ENCODE assay signal across 30 mouse cellular contexts in genomic region chr1:106555498-106556168, GRCm38 (mm10).
DNase-seq lines count a peak whose midpoint lies in the region; ATAC-seq lines count a peak whose summit lies in the region.
"Had no signal": no experiment of that assay in that cellular context is flagged by ENCODE, and none has a peak within 500 bp of the region (broad histone marks: within the 10 kb centered on the region; RNA-seq: fewer than 3 reads in every experiment).

No protein-coding gene starts in this region.

- peak overlapping the region; percentile 77 for H3K27ac ChIP-seq in heart, embryonic 10.5 days
- peak overlapping the region; percentile 82 for H3K27ac ChIP-seq in heart, embryonic 16.5 days (ENCODE audit: low read length)
- H3K27ac ChIP-seq: embryonic facial prominence, embryonic 13.5 days; hindbrain, embryonic 12.5 days; liver, embryonic 13.5 days; midbrain, embryonic 10.5 days; neural tube, embryonic 13.5 days; stomach, embryonic 15.5 days had no signal

- H3K9me3 ChIP-seq in heart, embryonic 10.5 days = no peaks in the 10 kb centered on the region
- H3K9me3 ChIP-seq in heart, embryonic 16.5 days (replicated peaks; ENCODE audit: control insufficient read depth, low read length) = no peaks in the 10 kb centered on the region
- no peaks in the 10 kb centered on the region for H3K9me3 ChIP-seq in megakaryocyte, embryonic 14.5 days
- H3K9me3 ChIP-seq: embryonic facial prominence, embryonic 13.5 days; G1E; hindbrain, embryonic 12.5 days; liver, embryonic 13.5 days; midbrain, embryonic 10.5 days; neural tube, embryonic 13.5 days; stomach, embryonic 15.5 days had no signal

- WGBS in heart, embryonic 10.5 days = 43% methylated on average over 9 of the region's 9 CpGs
- 38% methylated on average over 9 of the region's 9 CpGs for WGBS in heart, embryonic 16.5 days

- peaks cover 44% of the 10 kb centered on the region for H3K4me1 ChIP-seq in heart, embryonic 10.5 days
- H3K4me1 ChIP-seq in heart, embryonic 16.5 days (ENCODE audit: control insufficient read depth, insufficient read depth, low read length) = peaks cover 50% of the 10 kb centered on the region
- H3K4me1 ChIP-seq in megakaryocyte, embryonic 14.5 days = peaks cover 85% of the 10 kb centered on the region

- H3K36me3 ChIP-seq in heart, embryonic 10.5 days = no peaks in the 10 kb centered on the region
- H3K36me3 ChIP-seq in heart, embryonic 16.5 days (ENCODE audit: control insufficient read depth, insufficient read depth) = no peaks in the 10 kb centered on the region
- H3K36me3 ChIP-seq in megakaryocyte, embryonic 14.5 days (replicated peaks; ENCODE audit: low read length) = peaks cover 8% of the 10 kb centered on the region
- H3K36me3 ChIP-seq in splenic B cell, adult 2 months (ENCODE audit: control insufficient read depth, insufficient read depth, low read length, poor library complexity, severe bottlenecking) = no peaks in the 10 kb centered on the region
- H3K36me3 ChIP-seq: embryonic facial prominence, embryonic 13.5 days; G1E; hindbrain, embryonic 12.5 days; liver, embryonic 13.5 days; midbrain, embryonic 10.5 days; neural tube, embryonic 13.5 days; stomach, embryonic 15.5 days had no signal

- H3K9ac ChIP-seq in heart, embryonic 16.5 days (ENCODE audit: low read length) = 0 out of 2 replicates have a peak overlapping the region, but pooled peaks have one; percentile 23
- H3K9ac ChIP-seq: embryonic facial prominence, embryonic 13.5 days; hindbrain, embryonic 12.5 days; liver, embryonic 13.5 days; neural tube, embryonic 13.5 days; stomach, embryonic 15.5 days had no signal

- intact Hi-C loops in heart, postnatal 10 days (cut with DNase I) = no loop called here

- no peaks in the 10 kb centered on the region for H3K27me3 ChIP-seq in heart, embryonic 10.5 days (ENCODE audit: insufficient read depth, poor library complexity, severe bottlenecking)
- no peaks in the 10 kb centered on the region for H3K27me3 ChIP-seq in heart, embryonic 16.5 days (ENCODE audit: control insufficient read depth, insufficient read depth, low read length)
- H3K27me3 ChIP-seq in megakaryocyte, embryonic 14.5 days (replicated peaks) = no peaks in the 10 kb centered on the region
- H3K27me3 ChIP-seq in splenic B cell, adult 2 months (ENCODE audit: control insufficient read depth, insufficient read depth, low read length, poor library complexity, severe bottlenecking) = no peaks in the 10 kb centered on the region
- H3K27me3 ChIP-seq: embryonic facial prominence, embryonic 13.5 days; hindbrain, embryonic 12.5 days; liver, embryonic 13.5 days; neural tube, embryonic 13.5 days; Patski; stomach, embryonic 15.5 days had no signal

- no peak overlapping the region for H3K4me3 ChIP-seq in heart, embryonic 10.5 days
- no peak overlapping the region for H3K4me3 ChIP-seq in heart, embryonic 16.5 days (ENCODE audit: low read length)
- H3K4me3 ChIP-seq in megakaryocyte, embryonic 14.5 days (replicated peaks) = peak overlapping the region; percentile 71
- H3K4me3 ChIP-seq: embryonic facial prominence, embryonic 13.5 days; hindbrain, embryonic 12.5 days; liver, embryonic 13.5 days; midbrain, embryonic 10.5 days; myocyte; neural tube, embryonic 13.5 days; stomach, embryonic 15.5 days had no signal

- no peak overlapping the region for H3K4me2 ChIP-seq in heart, embryonic 16.5 days (ENCODE audit: low read depth, low read length)
- H3K4me2 ChIP-seq: embryonic facial prominence, embryonic 13.5 days; hindbrain, embryonic 12.5 days; liver, embryonic 13.5 days; neural tube, embryonic 13.5 days; stomach, embryonic 15.5 days had no signal

- ATAC-seq in heart, embryonic 16.5 days (replicated peaks; ENCODE audit: extremely low read depth, insufficient read depth, low FRiP score) = no peak
- ATAC-seq in megakaryocyte, adult 5-6 weeks (ENCODE audit: poor library complexity, severe bottlenecking) = no peak
- ATAC-seq: forebrain, embryonic 14.5 days; midbrain, embryonic 16.5 days; Patski had no signal

- DNase-seq in heart, embryonic 10.5 days (ENCODE audit: low spot score) = no peak
- DNase-seq in heart, postnatal 10 days = no peak
- DNase-seq in heart, postnatal 4 days = no peak
- peak; percentile 42 for DNase-seq in splenic B cell, adult 2 months (ENCODE audit: low read depth, low spot score)
- no peak for DNase-seq in liver
- DNase-seq: adrenal gland, adult 8-10 months; cerebellum, adult 18-20 months; cerebellum, postnatal 25 days; kidney, adult 8-10 months; kidney, postnatal 14 days; liver, embryonic 13.5 days; lung, adult 2 months; lung, postnatal 36 days; retina, postnatal 1 day; right cerebral cortex, postnatal 25 days; spleen, adult 18-20 months; thymus, postnatal 25 days had no signal
